Mouse (Mus musculus): ENCODE data around the gene Hist1h1c. TPM values are rescaled to one million over a fixed set of nuclear protein-coding genes. Genes with fewer than 3 reads are reported as not detected.
"Not testable (repeated sequence)": the region's sequence is repeated elsewhere in the genome, so short reads cannot be mapped to it uniquely, and the experiment has no call there.

Hist1h1c gene
- total RNA-seq, 2 experiments from 2014 or later, result 154 to 166 TPM

GRCm38 (mm10) chr13:23744421-23745380 is 6.1 kb downstream of the Hist1h1c start:
- intact Hi-C loops (cut with DNase I), result no loop called here
- DNase-seq, result no peak

- intact Hi-C loops (cut with DNase I), result no loop called here
These were observed 7.0 kb downstream of the Hist1h1c start, which contains the start of gene Hist1h3c for GRCm38 (mm10) chr13:23745381-23746161. Gene Hist1h3c, minus strand, starts transcription at chr13:23745602.

GRCm38 (mm10) chr13:23746201-23747080 is 7.8 kb downstream of the Hist1h1c start, which contains the start of gene Hist1h2bb:
Gene Hist1h2bb, plus strand, starts transcription at chr13:23746734.
- peak; percentile 58 for DNase-seq
- intact Hi-C loops (cut with DNase I), result not testable (repeated sequence)

More at GRCm38 (mm10) chr13:23745381-23746161, 7.0 kb downstream of the Hist1h1c start, which contains the start of gene Hist1h3c:
- DNase-seq, result peak; percentile 84

GRCm38 (mm10) chr13:23747081-23747891 is 8.7 kb downstream of the Hist1h1c start:
- intact Hi-C loops (cut with DNase I), result no loop called here

GRCm38 (mm10) chr13:23747892-23748288 is 9.3 kb downstream of the Hist1h1c start:
- intact Hi-C loops (cut with DNase I), result no loop called here

More at GRCm38 (mm10) chr13:23747081-23747891, 8.7 kb downstream of the Hist1h1c start:
- DNase-seq, result no peak

GRCm38 (mm10) chr13:23749563-23750121 is 11.0 kb downstream of the Hist1h1c start:
- no peak for DNase-seq
- intact Hi-C loops (cut with DNase I), result loop anchor here (10.0 kb wide), 1 partner anchor 185 kb away; the partner anchor contains the start of gene Hist1h3e

More at GRCm38 (mm10) chr13:23747892-23748288, 9.3 kb downstream of the Hist1h1c start:
- DNase-seq, result no peak

- intact Hi-C loops (cut with DNase I), result loop anchor here (10.0 kb wide), 1 partner anchor 186 kb away; the partner anchor contains the start of gene Hist1h3e
- peak; percentile 49 for DNase-seq
These were observed 12.3 kb downstream of the Hist1h1c start, which contains the start of gene Hist1h2ab for GRCm38 (mm10) chr13:23750839-23751477. Gene Hist1h2ab, plus strand, starts transcription at chr13:23751126.

- no peak for DNase-seq
These were observed 12.9 kb downstream of the Hist1h1c start for GRCm38 (mm10) chr13:23751478-23751956.

GRCm38 (mm10) chr13:23752067-23752741 is 13.6 kb downstream of the Hist1h1c start, which contains the start of gene Hist1h3b:
Gene Hist1h3b, plus strand, starts transcription at chr13:23752267.
- intact Hi-C loops (cut with DNase I), result loop anchor here (10.0 kb wide), 1 partner anchor 187 kb away; the partner anchor contains the start of gene Hist1h3e
- DNase-seq, result peak; percentile 92

More at GRCm38 (mm10) chr13:23751478-23751956, 12.9 kb downstream of the Hist1h1c start:
- intact Hi-C loops (cut with DNase I), result loop anchor here (10.0 kb wide), 1 partner anchor 187 kb away; the partner anchor contains the start of gene Hist1h3e

- intact Hi-C loops (cut with DNase I), result loop anchor here (10.0 kb wide), 1 partner anchor 188 kb away; the partner anchor contains the start of gene Hist1h3e
- DNase-seq, result no peak
These were observed 14.1 kb downstream of the Hist1h1c start for GRCm38 (mm10) chr13:23752742-23753172.

- intact Hi-C loops (cut with DNase I), result loop anchor here (10.0 kb wide), 1 partner anchor 189 kb away; the partner anchor contains the start of gene Hist1h3e
These were observed 14.9 kb downstream of the Hist1h1c start for GRCm38 (mm10) chr13:23753314-23754078.

GRCm38 (mm10) chr13:23755000-23755399 is 16.4 kb downstream of the Hist1h1c start:
- DNase-seq, result no peak
- intact Hi-C loops (cut with DNase I), result loop anchor here (10.0 kb wide), 1 partner anchor 190 kb away; the partner anchor contains the start of gene Hist1h3e

More at GRCm38 (mm10) chr13:23753314-23754078, 14.9 kb downstream of the Hist1h1c start:
- no peak for DNase-seq

GRCm38 (mm10) chr13:23756790-23757189 is 18.2 kb downstream of the Hist1h1c start, which contains the start of gene Hist1h4b:
Gene Hist1h4b, plus strand, starts transcription at chr13:23757013.
- DNase-seq, result peak; percentile 84
- intact Hi-C loops (cut with DNase I), result loop anchor here (10.0 kb wide), 1 partner anchor 192 kb away; the partner anchor contains the start of gene Hist1h3e

GRCm38 (mm10) chr13:23757211-23757773 is 18.7 kb downstream of the Hist1h1c start:
- DNase-seq, result no peak
- intact Hi-C loops (cut with DNase I), result loop anchor here (10.0 kb wide), 1 partner anchor 192 kb away; the partner anchor contains the start of gene Hist1h3e

- intact Hi-C loops (cut with DNase I), result loop anchor here (10.0 kb wide), 1 partner anchor 193 kb away; the partner anchor contains the start of gene Hist1h3e
- no peak for DNase-seq
These were observed 19.3 kb downstream of the Hist1h1c start for GRCm38 (mm10) chr13:23757921-23758320.

Measured in left cerebral cortex, postnatal 4 days (tissue).